Mouse (Mus musculus) spleen, adult 2 months (tissue): Measurements from ENCODE around the gene Coro1c. TPM values are rescaled to one million over a fixed set of nuclear protein-coding genes. Genes with fewer than 3 reads are reported as not detected.

ENCODE experiments used
- DNase-seq, 2 experiments: peaks; one replicate each; pipeline versions ENCODE4 v3.0.0 to v3.0.0-alpha.2; 2012 to 2021; ENCODE audit warnings: low spot score in 2 of 2, low read depth in 1 of 2
- H3K27ac ChIP-seq: fragments of 200-500 bp; 2 replicates; pipeline ENCODE4 v1.5.1; 2012; ENCODE audit warnings: low read length, inconsistent platforms; ENCODE audit not compliant: insufficient read depth
- H3K27me3 ChIP-seq: fragments of 200-500 bp; 2 replicates; pipeline ENCODE4 v1.6.1; 2012; ENCODE audit warnings: mild to moderate bottlenecking, moderate library complexity, low read length, inconsistent platforms; ENCODE audit not compliant: control insufficient read depth, insufficient read depth
- H3K36me3 ChIP-seq: fragments of 200-500 bp; 2 replicates; pipeline ENCODE4 v1.6.1; 2012; ENCODE audit warnings: mild to moderate bottlenecking, low read length, inconsistent platforms; ENCODE audit not compliant: control insufficient read depth, insufficient read depth
- H3K4me1 ChIP-seq: fragments of 200-500 bp; 2 replicates; pipeline ENCODE4 v1.6.1; 2011; ENCODE audit warnings: inconsistent platforms; ENCODE audit not compliant: control insufficient read depth, insufficient read depth, insufficient read length
- H3K4me3 ChIP-seq: fragments of 200-500 bp; 2 replicates; pipeline ENCODE4 v1.5.1; 2011; ENCODE audit warnings: mild to moderate bottlenecking, inconsistent platforms; ENCODE audit not compliant: insufficient read depth, insufficient read length; ENCODE audit errors: extremely low read depth
- CTCF ChIP-seq: fragments of 200-500 bp; IDR thresholded peaks from 2 replicates; pipeline ENCODE4 v1.5.1; 2011; ENCODE audit warnings: mild to moderate bottlenecking, inconsistent platforms; ENCODE audit not compliant: insufficient read depth, insufficient read length, insufficient replicate concordance; ENCODE audit errors: extremely low read depth
- POLR2A ChIP-seq: fragments of 200-500 bp; IDR thresholded peaks from 2 replicates; pipeline ENCODE4 v1.6.1; 2011; ENCODE audit warnings: low read depth, low read length, inconsistent platforms
- WGBS: fragments of 180-500 bp; shearing (Covaris S2); methylation state at CpG from one replicate; pipeline ENCODE4 v1.1.7; 2018; 5-methylcytosine and 5-hydroxymethylcytosine counted together
- polyA plus RNA-seq: library from polyadenylated mRNA; depleted of rRNA; stranded (reverse); fragments of >200 nt; gene quantifications from 2 replicates; pipeline ENCODE4 v1.2.3, GENCODE M21; 2012

Coro1c gene
- polyA plus RNA-seq, 1 experiment: 38.3 TPM

GRCm38 (mm10) chr5:113950786-113951692, 42.5 kb upstream of the Coro1c start:
- H3K36me3 ChIP-seq: peaks cover 49% of the 10 kb centered on the region
- no peaks in the 10 kb centered on the region for H3K4me1 ChIP-seq
- H3K27ac ChIP-seq: no peak overlapping the region
- DNase-seq: no peak
- TF ChIP-seq POLR2A (no peak), CTCF (no peak)
- H3K27me3 ChIP-seq: no peaks in the 10 kb centered on the region
- no peak overlapping the region for H3K4me3 ChIP-seq
- 76% methylated on average over 19 of the region's 19 CpGs for WGBS

- TF ChIP-seq POLR2A: no peak
- WGBS: 94% methylated on average over 17 of the region's 17 CpGs
- Histone ChIP-seq H3K4me1 (no peaks in the 10 kb centered on the region), H3K27ac (no peak overlapping the region), H3K36me3 (peaks cover 52% of the 10 kb centered on the region), H3K4me3 (no peak overlapping the region), H3K27me3 (no peaks in the 10 kb centered on the region)
- no peak for DNase-seq
Measured at GRCm38 (mm10) chr5:113950133-113950532, 41.6 kb upstream of the Coro1c start.

GRCm38 (mm10) chr5:113947280-113947679, 38.7 kb upstream of the Coro1c start:
- Histone ChIP-seq H3K27ac (no peak overlapping the region), H3K4me1 (no peaks in the 10 kb centered on the region), H3K27me3 (no peaks in the 10 kb centered on the region), H3K4me3 (no peak overlapping the region), H3K36me3 (peaks cover 63% of the 10 kb centered on the region)
- 96% methylated on average over 2 of the region's 2 CpGs for WGBS
- TF ChIP-seq POLR2A: no peak
- no peak for DNase-seq

GRCm38 (mm10) chr5:113945126-113945525, 36.6 kb upstream of the Coro1c start:
- Histone ChIP-seq H3K36me3 (peaks cover 60% of the 10 kb centered on the region), H3K27ac (no peak overlapping the region), H3K27me3 (no peaks in the 10 kb centered on the region), H3K4me1 (no peaks in the 10 kb centered on the region), H3K4me3 (no peak overlapping the region)
- no peak for TF ChIP-seq CTCF
- TF ChIP-seq POLR2A: no peak
- WGBS: 41% methylated on average over 6 of the region's 6 CpGs
- DNase-seq: no peak

GRCm38 (mm10) chr5:113943328-113943727, 34.8 kb upstream of the Coro1c start:
- TF ChIP-seq CTCF (no peak), POLR2A (no peak)
- DNase-seq: no peak
- Histone ChIP-seq H3K4me3 (no peak overlapping the region), H3K4me1 (no peaks in the 10 kb centered on the region), H3K36me3 (peaks cover 50% of the 10 kb centered on the region), H3K27ac (no peak overlapping the region), H3K27me3 (no peaks in the 10 kb centered on the region)
- 90% methylated on average over 12 of the region's 12 CpGs for WGBS

- TF ChIP-seq CTCF (peak; percentile 51; the same call in 1 of the 2 replicates), POLR2A (no peak)
- H3K4me3 ChIP-seq: no peak overlapping the region
- DNase-seq: no peak
- H3K4me1 ChIP-seq: no peaks in the 10 kb centered on the region
- H3K27ac ChIP-seq: no peak overlapping the region
- no peaks in the 10 kb centered on the region for H3K27me3 ChIP-seq
- 89% methylated on average over 12 of the region's 12 CpGs for WGBS
- peaks cover 49% of the 10 kb centered on the region for H3K36me3 ChIP-seq
Measured at GRCm38 (mm10) chr5:113942580-113942979, 34.0 kb upstream of the Coro1c start.

- DNase-seq: no peak
- TF ChIP-seq CTCF (no peak), POLR2A (no peak)
- H3K4me3 ChIP-seq: no peak overlapping the region
- WGBS: 96% methylated on average over 12 of the region's 12 CpGs
- no peaks in the 10 kb centered on the region for H3K27me3 ChIP-seq
- no peak overlapping the region for H3K27ac ChIP-seq
- no peaks in the 10 kb centered on the region for H3K4me1 ChIP-seq
- peaks cover 31% of the 10 kb centered on the region for H3K36me3 ChIP-seq
Measured at GRCm38 (mm10) chr5:113939263-113939900, 30.8 kb upstream of the Coro1c start.
